Mouse (Mus musculus) layer of hippocampus, adult 9-11 months (tissue): ENCODE measurements around the gene Atp5c1.

Experiments used
- DNase-seq: peaks from one replicate; pipeline ENCODE4 v3.0.0; 2022

The Atp5c1 gene

GRCm38 (mm10) chr2:10049456-10049855, 30.9 kb downstream of the Atp5c1 start:
- DNase-seq: no peak

GRCm38 (mm10) chr2:10048461-10048860, 31.8 kb downstream of the Atp5c1 start, which contains the start of gene Taf3:
TSS of gene Taf3 (minus strand) at chr2:10048596.
- peak; percentile 92 for DNase-seq

DNA sequence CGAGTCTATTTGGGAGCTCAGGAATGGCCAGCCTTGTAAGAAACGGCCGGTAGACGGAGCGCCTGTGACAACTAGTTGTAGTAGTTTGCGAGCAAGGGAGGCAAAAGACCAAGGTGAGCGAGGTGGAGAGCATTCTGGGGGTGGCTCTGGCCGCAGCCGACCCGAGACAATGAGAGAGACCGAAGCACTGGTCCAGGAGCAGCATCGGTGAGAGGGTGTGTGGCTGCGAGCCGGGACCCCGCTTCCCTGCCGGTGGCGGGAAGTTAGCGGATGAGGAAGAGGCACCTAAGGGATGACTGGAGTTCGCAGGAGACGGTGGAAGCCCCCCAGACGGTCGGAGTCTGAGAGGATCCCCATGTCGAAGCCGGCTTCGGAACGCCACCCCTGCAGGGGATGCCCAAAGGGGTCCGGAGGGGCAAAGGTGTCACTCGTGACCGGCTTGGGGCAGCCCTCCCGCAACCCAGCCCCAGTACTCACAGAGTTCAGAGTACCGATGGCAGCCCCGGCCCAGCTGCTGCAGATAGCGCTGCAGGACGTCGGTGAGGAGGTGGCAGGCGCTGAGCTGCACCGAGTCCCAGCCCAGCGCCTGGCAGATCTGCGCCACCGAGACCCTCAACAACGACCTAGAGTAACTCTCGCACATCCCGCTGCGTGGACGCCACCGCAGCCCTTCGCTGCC, 32.4 kb downstream of the Atp5c1 start:
- no peak for DNase-seq

DNA sequence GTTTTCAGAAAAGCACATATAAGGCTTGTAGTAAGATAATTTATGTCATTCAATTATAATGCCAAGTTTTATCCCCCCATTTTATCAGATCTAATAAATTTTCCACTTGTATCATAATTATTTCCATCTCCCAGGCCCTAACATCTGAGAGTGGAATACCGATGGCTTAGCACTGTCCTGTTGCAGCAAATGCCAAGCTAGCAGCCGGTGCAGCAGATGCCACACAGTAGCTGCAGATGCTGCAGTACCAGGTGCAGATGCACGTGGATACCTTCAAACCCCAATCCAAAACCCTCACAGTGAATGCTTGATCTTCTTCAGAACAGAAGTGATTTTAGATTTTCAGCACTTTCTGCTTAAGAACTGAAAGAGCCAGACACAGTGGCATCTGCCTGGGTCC, 45.3 kb downstream of the Atp5c1 start:
- no peak for DNase-seq

DNA sequence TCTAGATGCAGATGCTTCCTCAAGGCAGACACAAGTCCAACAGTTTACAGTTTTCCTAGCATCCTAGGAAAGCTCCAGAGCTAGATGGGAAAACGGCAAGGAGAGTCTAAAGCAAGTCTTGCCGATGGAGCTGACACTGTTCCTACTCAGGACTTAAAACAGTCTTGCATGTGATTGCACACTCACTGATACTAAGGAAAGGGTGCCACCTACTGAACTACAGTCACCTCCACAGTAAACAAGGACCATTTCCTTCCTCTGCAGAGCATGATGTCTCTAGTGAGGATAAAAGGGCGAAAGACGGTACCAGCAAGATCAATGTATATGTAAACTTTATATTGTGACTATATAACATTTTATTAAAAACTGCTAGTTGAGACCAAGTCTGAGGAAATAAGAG, 46.6 kb downstream of the Atp5c1 start:
- DNase-seq: no peak

DNA sequence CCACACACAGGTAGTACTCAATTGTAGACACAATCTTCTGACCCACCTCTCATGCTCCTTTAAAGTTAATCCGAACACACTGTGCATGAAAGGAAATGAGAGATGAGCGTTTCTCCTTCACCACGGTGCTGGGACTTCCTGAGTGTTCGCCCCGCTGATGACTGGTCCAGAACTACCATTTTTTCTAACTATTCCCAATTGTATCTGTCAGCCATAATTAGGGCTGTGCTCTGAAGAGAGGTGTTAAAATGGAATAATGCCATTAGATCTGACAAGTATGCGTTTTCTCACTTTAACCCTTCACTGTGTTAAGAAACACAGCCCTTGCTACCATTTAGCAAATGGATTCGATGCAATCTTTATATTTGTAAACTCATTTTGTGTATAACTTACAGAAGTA, 50.6 kb downstream of the Atp5c1 start:
- no peak for DNase-seq

DNA sequence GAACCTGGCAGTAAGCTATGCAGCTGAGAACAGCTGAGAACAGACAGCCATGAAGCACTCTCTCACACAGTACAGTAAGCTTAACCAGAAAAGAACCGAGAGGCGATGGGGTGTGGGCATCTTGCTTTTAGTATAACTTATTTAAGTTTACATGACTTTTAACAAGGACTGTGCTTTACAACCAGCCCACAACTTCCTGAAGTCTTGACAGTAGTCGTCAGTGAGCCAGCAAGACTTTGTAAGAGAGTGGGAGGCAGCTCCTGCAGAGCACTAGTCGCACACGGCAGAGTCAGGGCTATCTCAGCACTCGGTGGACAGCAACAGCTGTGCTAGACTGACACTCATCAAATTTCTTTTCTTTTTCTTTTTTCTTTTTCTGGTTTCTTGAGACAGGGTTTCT, 56.0 kb downstream of the Atp5c1 start:
- no peak for DNase-seq

GRCm38 (mm10) chr2:10021296-10021695, 59.0 kb downstream of the Atp5c1 start:
- no peak for DNase-seq

DNA sequence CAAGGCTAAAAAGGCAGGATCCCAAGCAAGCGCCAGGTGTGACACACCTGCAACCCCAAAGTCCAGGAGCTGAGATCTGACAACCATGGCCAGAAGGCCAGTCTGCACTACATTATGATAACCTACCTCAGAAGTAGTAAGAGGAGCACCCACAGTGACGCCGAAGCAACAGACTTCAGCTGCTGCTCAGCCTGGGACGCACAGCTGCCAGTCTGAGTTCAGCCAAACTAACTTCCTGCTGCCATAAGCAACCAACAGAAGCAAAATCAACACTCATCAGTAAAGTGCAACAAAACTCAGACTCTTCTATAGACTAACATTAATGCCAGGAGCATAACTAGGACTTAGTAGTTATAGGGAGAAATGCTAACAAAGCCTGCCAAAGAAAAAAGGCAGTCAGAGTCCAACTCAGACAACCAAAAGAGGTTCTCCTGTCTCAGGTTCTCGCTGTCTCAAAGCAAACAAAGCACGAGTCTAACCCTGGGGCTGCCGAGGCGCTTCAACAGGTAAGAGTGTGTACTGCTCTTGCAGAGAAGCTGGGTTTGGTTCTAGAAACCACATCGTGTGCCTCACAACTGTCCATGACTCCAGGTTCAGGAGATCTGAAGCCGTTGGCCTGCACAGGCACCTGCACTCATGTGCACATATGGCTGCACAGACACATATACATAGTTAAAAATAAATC, 65.2 kb downstream of the Atp5c1 start:
- no peak for DNase-seq

- no peak for DNase-seq
Observed at GRCm38 (mm10) chr2:10010263-10010909, 69.9 kb downstream of the Atp5c1 start.

DNA sequence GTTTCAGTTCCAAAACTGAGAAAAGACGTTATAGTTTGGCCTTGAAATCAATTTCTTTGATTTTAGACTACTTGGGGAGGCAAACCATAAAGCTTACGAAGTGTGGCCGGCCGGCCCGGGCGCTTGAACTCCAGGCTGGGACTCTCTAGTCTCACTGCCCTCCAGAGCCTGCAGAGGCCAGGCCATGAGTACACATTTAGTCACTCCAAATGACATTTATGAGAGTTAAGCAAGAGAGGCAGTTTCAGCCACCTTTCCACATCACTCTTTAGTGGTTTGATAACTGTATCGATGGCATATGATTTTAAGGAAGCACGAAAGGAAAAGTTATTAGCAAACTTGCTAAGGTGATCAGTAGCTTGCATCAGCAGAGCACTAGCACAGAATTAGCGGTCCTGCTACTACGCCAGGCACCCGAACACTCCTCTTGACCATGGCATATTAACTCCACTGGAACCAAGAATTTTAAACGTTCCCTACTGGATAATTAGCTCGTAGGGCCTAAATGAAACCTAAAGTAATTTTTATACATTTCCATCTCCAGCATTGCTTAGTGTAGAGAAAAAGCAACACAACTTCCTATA, 70.5 kb downstream of the Atp5c1 start:
- no peak for DNase-seq

- DNase-seq: no peak
Observed at GRCm38 (mm10) chr2:10008593-10008992, 71.7 kb downstream of the Atp5c1 start.
